Mouse (Mus musculus): ENCODE measurements at regions not wholly inside any gene's neighbourhood (a gene's known extent, or its start where the extent isn't known, plus 50 kb on each side); places are given as distances from the start of the nearest gene placed in this dataset.

DNA sequence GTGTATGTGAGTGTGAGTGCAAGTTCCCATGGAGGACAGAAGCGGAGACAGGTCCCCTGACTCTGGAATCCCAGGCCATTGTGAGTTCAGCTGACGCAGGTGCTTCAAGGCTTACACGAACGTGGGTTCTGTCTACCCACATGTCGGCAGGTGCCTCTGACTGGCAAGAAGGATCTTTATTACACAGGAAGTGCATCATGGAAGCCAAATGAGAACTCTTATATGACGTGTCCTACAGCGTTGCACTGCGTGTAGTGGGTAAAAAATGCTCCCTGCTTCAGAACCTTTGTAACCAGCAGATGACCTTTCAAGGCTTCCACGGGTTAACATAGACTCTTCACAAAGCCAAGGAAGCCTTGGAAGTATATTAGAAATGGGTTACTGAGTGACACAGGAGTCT lies 191.1 kb upstream of the Runx1 start:
- DNase-seq (ENCODE audit: low spot score in 2 of 2) = no peak

- no peak for DNase-seq (ENCODE audit: low spot score in 2 of 2)
These were observed 189.7 kb upstream of the Runx1 start for GRCm38 (mm10) chr16:93015636-93016035.

- no peak for DNase-seq (ENCODE audit: low spot score in 2 of 2)
These were observed 189.0 kb upstream of the Runx1 start for GRCm38 (mm10) chr16:93014991-93015390.

- DNase-seq (ENCODE audit: low spot score in 2 of 2) = no peak
These were observed 187.9 kb upstream of the Runx1 start for GRCm38 (mm10) chr16:93013881-93014280.

DNA sequence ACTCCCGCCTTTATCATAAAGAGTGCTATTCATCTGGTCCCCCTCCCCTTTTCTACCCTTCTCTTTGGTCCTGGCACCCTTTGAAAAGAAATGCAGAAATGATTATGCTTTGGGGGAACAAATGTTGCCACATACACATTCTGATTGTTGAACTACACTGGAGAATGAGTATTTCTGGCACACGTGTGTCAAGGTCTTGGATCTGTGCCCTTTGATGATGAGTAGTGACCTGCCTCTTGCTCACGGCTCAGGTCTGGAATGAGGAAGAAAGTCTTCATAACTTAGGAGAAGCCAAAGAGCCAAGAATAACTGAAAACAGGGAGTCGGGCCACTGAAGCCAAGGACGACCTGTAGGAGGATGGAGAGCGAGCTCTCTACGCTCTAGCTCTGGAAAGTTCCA lies 187.3 kb upstream of the Runx1 start:
- no peak for DNase-seq (ENCODE audit: low spot score in 2 of 2)

- no peak for DNase-seq (ENCODE audit: low spot score in 2 of 2)
These were observed 185.5 kb upstream of the Runx1 start for GRCm38 (mm10) chr16:93011474-93011873.

DNA sequence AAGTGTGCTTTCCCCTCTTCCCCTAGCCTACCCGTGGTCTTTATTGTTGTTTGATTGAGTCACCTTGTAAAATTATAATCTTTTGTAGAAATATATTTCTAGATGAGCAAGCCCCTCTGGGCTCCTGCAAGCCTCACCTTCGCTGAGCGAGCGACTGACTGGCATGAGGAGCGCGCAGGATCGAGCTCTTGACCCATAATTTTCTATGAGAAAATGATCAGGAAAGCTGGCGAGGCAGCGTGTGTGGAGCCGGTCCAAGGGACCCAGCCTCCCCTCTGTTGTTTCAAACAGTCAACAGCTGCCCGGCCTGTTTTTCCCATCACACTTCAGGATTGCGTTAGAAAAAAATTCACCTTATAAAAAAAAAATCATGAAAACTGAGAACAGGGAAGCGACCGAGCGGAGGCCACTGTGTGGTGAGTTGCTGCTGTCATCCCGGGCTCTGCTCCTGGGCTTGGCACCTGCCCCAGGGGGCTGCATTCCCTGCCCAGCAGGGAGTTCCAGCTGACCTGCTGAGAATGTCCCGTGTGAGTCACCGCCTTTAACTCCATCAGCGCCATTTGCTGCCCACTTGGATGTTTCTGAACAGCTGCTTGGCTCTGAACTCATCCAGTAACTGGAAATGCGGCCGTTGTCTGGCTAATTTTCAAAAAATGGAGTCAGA lies 180.5 kb upstream of the Runx1 start:
- no peak for DNase-seq (ENCODE audit: low spot score in 2 of 2)

DNA sequence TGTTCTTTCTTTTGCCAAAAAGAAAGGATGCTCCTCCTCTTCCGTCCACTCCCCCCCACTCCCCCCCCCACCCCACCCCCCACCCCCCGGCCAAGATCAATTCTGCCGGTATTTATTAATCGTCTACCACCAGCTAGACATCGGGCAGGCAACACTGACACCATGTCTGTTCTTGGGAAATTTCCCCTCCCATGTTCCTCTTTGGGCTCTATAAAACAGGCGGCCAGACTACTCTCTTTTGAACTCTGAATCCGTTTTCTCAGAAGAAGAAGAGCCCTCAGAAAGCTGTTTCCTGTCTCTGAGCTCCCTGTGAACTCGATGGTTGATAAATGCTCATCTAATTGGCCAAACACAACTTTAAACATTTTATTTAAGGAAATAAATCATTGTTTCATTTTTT lies 179.5 kb upstream of the Runx1 start:
- DNase-seq (ENCODE audit: low spot score in 2 of 2) = no peak

GRCm38 (mm10) chr16:93003830-93004229 lies 177.9 kb upstream of the Runx1 start:
- no peak for DNase-seq (ENCODE audit: low spot score in 2 of 2)

GRCm38 (mm10) chr16:92998689-92999088 lies 172.7 kb upstream of the Runx1 start:
- no peak for DNase-seq (ENCODE audit: low spot score in 2 of 2)

DNA sequence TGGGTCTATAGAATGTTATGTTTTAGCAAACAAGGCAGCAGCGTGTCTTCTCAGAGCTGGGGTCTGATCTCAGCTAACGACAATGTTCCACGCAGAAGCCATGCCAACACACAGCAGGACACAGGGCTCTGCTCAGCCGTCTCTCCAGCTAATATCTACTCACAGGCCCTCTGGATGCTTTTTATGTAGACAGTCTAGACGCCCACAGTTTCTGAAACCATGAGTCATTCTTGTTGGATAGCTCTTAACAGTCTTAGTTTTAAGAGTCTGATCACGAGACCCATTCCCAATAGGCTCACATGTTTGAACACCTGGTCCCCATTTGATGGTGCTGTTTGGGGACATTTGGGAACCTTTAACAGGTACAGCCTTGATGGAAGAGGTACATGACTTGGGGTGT lies 171.7 kb upstream of the Runx1 start:
- peak; percentile 11 to 28 for DNase-seq (ENCODE audit: low spot score in 2 of 2)

DNA sequence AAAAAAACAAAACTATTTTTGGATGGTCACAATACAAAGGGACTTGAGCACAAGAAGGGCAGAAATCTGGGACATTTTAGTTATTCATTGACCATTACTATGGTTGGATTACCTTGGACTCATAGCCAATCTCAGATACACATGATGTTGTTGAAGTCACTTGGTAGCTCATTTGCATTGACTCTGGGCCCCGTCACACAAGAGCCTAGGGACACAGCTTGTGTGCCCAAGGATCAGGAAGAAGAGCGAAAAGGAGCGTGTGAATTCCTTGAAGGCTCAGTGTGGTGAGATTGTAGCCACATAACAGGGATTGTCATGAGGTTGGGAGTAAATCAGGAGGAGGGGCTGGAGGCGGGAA lies 170.0 kb upstream of the Runx1 start:
- no peak for DNase-seq (ENCODE audit: low spot score in 2 of 2)

- no peak for DNase-seq (ENCODE audit: low spot score in 2 of 2)
These were observed 169.4 kb upstream of the Runx1 start for GRCm38 (mm10) chr16:92995132-92995992.

- no peak for DNase-seq (ENCODE audit: low spot score in 2 of 2)
These were observed 166.9 kb upstream of the Runx1 start for GRCm38 (mm10) chr16:92992876-92993275.

GRCm38 (mm10) chr16:92991405-92991804 lies 165.5 kb upstream of the Runx1 start:
- DNase-seq (ENCODE audit: low spot score in 2 of 2) = no peak

DNA sequence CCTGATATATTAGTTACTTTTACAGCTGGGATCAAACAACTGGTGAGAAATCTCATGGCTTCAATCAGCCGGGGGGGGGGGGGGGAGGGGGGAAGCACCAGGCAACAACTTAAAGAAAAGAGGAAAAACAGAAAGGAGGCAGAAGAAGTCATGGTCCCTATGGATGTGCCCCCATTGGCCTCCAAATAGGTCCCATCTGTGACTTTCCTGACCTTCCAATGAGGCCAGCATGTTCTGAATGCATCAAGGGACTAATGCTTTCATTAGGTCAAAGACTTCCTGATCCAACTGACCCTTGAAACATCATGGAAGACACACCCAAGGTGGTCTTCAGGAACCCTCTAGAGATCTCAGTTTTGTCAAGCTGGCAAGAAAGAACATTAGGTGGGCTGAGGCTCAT lies 162.5 kb upstream of the Runx1 start:
- no peak for DNase-seq (ENCODE audit: low spot score in 2 of 2)

- no peak for DNase-seq (ENCODE audit: low spot score in 2 of 2)
These were observed 162.1 kb upstream of the Runx1 start for GRCm38 (mm10) chr16:92988000-92988399.

- DNase-seq (ENCODE audit: low spot score in 2 of 2) = no peak
These were observed 159.8 kb upstream of the Runx1 start for GRCm38 (mm10) chr16:92985768-92986167.

DNA sequence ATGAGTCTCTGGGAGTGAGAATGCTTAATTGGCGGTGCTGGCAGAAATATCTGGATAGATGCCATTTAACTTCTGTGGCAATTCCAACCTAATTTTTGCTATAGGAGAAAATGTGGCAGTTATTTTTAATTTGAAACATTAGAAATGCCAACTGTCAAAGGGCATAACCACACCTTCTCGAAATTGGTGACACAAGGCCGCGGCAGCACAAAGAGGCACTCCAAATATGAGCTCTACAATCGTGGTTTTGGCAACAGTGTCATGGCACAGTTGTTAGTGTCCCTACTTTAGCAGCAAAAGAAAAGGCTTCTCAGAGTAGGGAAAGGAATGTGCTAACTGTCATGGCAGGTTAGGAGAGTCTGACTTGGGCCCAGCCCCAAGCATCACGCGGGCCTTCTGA lies 157.0 kb upstream of the Runx1 start:
- DNase-seq (ENCODE audit: low spot score in 2 of 2) = no peak

DNA sequence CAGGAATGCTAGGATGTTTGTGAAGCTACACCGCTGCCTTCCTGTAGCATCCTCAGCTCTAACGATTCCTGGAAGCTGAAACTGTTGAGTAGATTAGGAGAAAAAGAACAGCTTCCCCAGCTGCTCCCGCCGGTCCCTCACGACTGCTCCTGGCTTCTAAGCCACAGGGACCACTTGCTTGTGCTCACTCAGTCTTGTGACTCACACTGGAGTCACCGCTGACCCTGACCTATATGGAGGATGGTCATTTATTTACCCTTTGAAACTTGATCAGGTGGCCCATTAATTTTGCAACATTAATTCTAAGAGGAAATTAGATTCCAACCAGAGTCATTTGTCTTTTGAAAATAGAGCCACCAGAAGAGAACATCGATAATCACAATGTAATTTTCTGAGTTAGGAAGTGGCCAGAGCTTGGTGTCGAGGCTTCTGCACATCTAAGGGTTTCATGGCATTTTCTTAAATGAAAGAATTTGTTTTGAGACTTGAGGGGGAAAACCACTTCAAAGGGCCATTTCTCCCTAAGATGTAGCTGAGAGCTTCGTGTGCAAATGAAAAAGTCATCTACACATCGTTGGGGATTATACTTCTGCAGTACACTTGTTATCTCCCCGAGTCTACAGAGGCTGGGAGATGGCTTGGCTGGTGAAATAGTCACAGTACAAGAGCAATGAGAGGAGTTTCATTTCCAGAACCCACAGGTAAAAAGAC lies 153.8 kb upstream of the Runx1 start:
- DNase-seq (ENCODE audit: low spot score in 2 of 2) = no peak

- DNase-seq (ENCODE audit: low spot score in 2 of 2) = no peak
These were observed 150.1 kb upstream of the Runx1 start for GRCm38 (mm10) chr16:92976097-92976496.

DNA sequence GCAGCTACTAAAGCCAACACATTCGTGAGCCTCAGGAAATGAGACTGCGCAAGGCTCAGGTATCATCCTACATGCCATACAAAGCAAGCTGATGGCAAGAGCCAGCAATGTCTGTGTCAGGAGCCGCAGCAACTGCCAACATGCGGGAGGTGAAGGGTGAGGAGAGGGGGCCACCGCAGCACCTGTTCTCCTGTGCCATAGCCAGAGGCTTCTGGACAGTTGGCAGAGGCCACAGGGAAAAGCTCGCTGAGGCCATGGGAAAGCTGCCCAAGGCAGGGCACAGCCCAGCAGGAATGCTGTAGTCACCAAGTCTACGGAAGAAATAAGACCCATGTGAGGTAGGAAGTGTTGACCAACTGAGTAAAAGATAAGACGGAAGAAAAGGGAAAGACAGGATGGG lies 149.1 kb upstream of the Runx1 start:
- no peak for DNase-seq (ENCODE audit: low spot score in 2 of 2)

GRCm38 (mm10) chr16:92972681-92973080 lies 146.7 kb upstream of the Runx1 start:
- DNase-seq (ENCODE audit: low spot score in 2 of 2) = no peak

Measured in left cerebral cortex, adult 9 months (tissue).